In the genomic region with DNA sequence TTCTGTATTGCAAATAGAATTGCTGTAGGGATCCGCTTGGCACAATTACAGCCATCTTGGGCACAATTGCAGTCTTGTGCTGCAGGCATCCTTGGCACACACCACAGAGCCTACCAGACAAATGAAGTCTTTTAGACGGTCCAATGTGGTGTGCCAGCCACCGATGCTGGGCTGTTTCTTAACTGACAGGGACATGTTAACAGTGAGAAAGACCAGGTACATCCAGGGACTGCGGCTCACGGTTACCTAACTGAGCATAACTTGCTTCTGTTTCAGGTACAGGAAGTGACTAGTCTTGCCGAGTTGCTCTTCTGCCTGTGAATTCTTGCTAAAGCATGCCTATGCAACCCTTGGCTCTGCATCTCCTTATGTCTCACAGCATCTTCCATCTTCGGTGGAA, we compare ENCODE assay signal across 19 mouse cellular contexts. TPM values are rescaled to one million over a fixed set of nuclear protein-coding genes. Genes with fewer than 3 reads are reported as not detected.
"Had no signal": no experiment of that assay in that cellular context is flagged by ENCODE, and none has a peak within 500 bp of the region (broad histone marks: within the 10 kb centered on the region; RNA-seq: fewer than 3 reads in every experiment).

No protein-coding gene starts in this region.

- H3K9me3 ChIP-seq: kidney, embryonic 15.5 days; limb, embryonic 13.5 days; midbrain, embryonic 12.5 days; neural tube, embryonic 15.5 days had no signal

- H3K9ac ChIP-seq: kidney, embryonic 15.5 days; limb, embryonic 13.5 days; liver, embryonic 14.5 days; midbrain, embryonic 12.5 days; neural tube, embryonic 15.5 days had no signal

- H3K4me2 ChIP-seq: kidney, embryonic 15.5 days; limb, embryonic 13.5 days; midbrain, embryonic 12.5 days; neural tube, embryonic 15.5 days had no signal

- H3K27me3 ChIP-seq: kidney, embryonic 15.5 days; neural tube, embryonic 15.5 days had no signal

- H3K4me1 ChIP-seq: limb, embryonic 13.5 days; midbrain, embryonic 12.5 days; neural tube, embryonic 15.5 days had no signal

- DNase-seq: kidney, adult 2 months; kidney, postnatal 14 days; left cerebral cortex, postnatal 4 days; lung, adult 18-20 months; right cerebral cortex, adult 18-20 months; right cerebral cortex, postnatal 4 days; spleen, adult 18-20 months; thymus, adult 18-20 months; thymus, postnatal 14 days had no signal

- H3K4me3 ChIP-seq: kidney, embryonic 15.5 days; limb, embryonic 13.5 days; midbrain, embryonic 12.5 days; neural tube, embryonic 15.5 days had no signal

- H3K27ac ChIP-seq: kidney, embryonic 15.5 days; limb, embryonic 13.5 days; liver, embryonic 14.5 days; midbrain, embryonic 12.5 days; neural tube, embryonic 15.5 days had no signal

- H3K36me3 ChIP-seq: kidney, embryonic 15.5 days; limb, embryonic 13.5 days; midbrain, embryonic 12.5 days; neural tube, embryonic 15.5 days had no signal

RNA-seq across cellular contexts. Expression of a gene that starts 25.6 kb away (rescaled TPM):
- total RNA-seq: layer of hippocampus, postnatal 25 days; left cerebral cortex, postnatal 4 days had no signal
- polyA plus RNA-seq: limb, embryonic 13.5 days; midbrain, embryonic 12.5 days; neural tube, embryonic 11.5 days; neural tube, embryonic 15.5 days had no signal

RNA-seq across cellular contexts. Expression of a gene that starts 49.7 kb away (rescaled TPM):
- total RNA-seq: layer of hippocampus, postnatal 25 days; left cerebral cortex, postnatal 4 days; liver, adult 2 months; megakaryocyte-erythroid progenitor cell, adult 5-6 weeks had no signal
- polyA plus RNA-seq: limb, embryonic 13.5 days; midbrain, embryonic 12.5 days; myocyte; neural tube, embryonic 11.5 days; neural tube, embryonic 15.5 days had no signal
